Mouse (Mus musculus): ENCODE measurements at regions not wholly inside any gene's neighbourhood (a gene's known extent, or its start where the extent isn't known, plus 50 kb on each side); places are given as distances from the start of the nearest gene placed in this dataset.
"Not testable (repeated sequence)": the region's sequence is repeated elsewhere in the genome, so short reads cannot be mapped to it uniquely, and the experiment has no call there.

DNA sequence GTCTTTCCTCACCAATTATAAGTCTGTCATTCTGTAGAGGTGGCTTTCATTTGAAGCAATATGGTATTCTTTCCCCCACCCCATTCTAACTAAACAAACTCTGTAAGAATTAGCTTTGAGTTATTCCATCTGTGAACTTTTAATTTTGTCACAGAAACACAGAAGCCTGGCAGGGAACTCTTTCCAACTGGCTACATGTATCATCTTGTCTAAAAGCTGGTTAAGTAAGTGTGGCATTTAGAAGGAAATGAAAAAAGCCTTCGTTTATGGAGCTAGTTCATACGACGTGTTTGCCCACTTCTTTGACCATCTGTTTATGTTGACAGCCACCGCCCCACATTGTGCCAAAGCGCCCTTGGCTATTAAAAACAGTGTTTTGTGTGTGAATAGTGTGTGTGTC lies 115.5 kb downstream of the Naa11 start:
- Histone ChIP-seq H3K9ac (ENCODE audit: insufficient read depth, low read depth) (no peak overlapping the region), H3K4me2 (ENCODE audit: insufficient read depth, low read depth, poor library complexity, severe bottlenecking) (no peak overlapping the region), H3K27me3 (replicated peaks) (no peaks in the 10 kb centered on the region), H3K4me1 (ENCODE audit: control insufficient read depth in 1 of 2, insufficient read depth in 2 of 2) (peaks cover 10 to 13% of the 10 kb centered on the region in 2 experiments; a peak in 2 of 4 replicates), H3K4me3 (replicated peaks in 1 of 3; ENCODE audit: low read depth in 2 of 3, low read length in 2 of 3, poor library complexity in 1 of 3) (no peak overlapping the region), H3K79me2 (replicated peaks; ENCODE audit: control insufficient read depth, extremely low read depth, insufficient read depth, poor library complexity, severe bottlenecking) (no peaks in the 10 kb centered on the region), H3K27ac (ENCODE audit: insufficient read depth, low read depth) (no peak overlapping the region), H3K9me3 (replicated peaks; ENCODE audit: low read length) (peaks cover 3% of the 10 kb centered on the region), H3K36me3 (replicated peaks in 1 of 2; ENCODE audit: control insufficient read depth in 1 of 2, insufficient read depth in 1 of 2, low read length in 1 of 2) (no peaks in the 10 kb centered on the region)
- in situ Hi-C loops (cut with MboI; ENCODE audit: low pct_ligation_motif_present, low pct_unique_long_range_greater_than_20kb, low sequenced_read_pairs): no loop called here
- dilution Hi-C loops (cut with MboI; ENCODE audit: extremely low pct_ligation_motif_present, extremely low pct_unique_long_range_greater_than_20kb, low sequenced_read_pairs): no loop called here
- no peak for DNase-seq (ENCODE audit: extremely low read depth)
- TF ChIP-seq ZC3H11A (IDR thresholded peaks at IDR 0.05; ENCODE audit: low read depth, low read length) (no peak), GABPA (IDR thresholded peaks at IDR 0.05; ENCODE audit: insufficient replicate concordance, low read depth, low read length) (no peak), MAFK (IDR thresholded peaks at IDR 0.05; ENCODE audit: insufficient replicate concordance, low read length) (no peak), PAX5 (IDR thresholded peaks at IDR 0.05; ENCODE audit: low read length) (no peak), TBP (conservative IDR thresholded peaks at IDR 0.05; ENCODE audit: low read depth, low read length) (no peak), SMC3 (IDR thresholded peaks at IDR 0.05; ENCODE audit: low read depth, low read length) (no peak), TCF12 (IDR thresholded peaks at IDR 0.05; ENCODE audit: low read depth, low read length) (no peak), CTCF (conservative IDR thresholded peaks at IDR 0.05 in 1 of 2, IDR thresholded peaks at IDR 0.05 in 1 of 2; ENCODE audit: low read depth in 2 of 2, low read length in 2 of 2) (no peak), RAD21 (IDR thresholded peaks at IDR 0.05; ENCODE audit: low read depth, low read length) (no peak), USF2 (conservative IDR thresholded peaks at IDR 0.05; ENCODE audit: low read depth, low read length) (no peak), ZKSCAN1 (IDR thresholded peaks at IDR 0.05; ENCODE audit: borderline replicate concordance, low read depth, low read length) (no peak), POLR2AphosphoS2 (IDR thresholded peaks at IDR 0.05; ENCODE audit: low read depth, low read length) (no peak), ZNF384 (IDR thresholded peaks at IDR 0.05; ENCODE audit: low read depth, low read length) (no peak)

GRCm38 (mm10) chr5:97264666-97265065 lies 127.5 kb downstream of the Naa11 start:
- H3K9me3 ChIP-seq (replicated peaks; ENCODE audit: low read length); in situ Hi-C loops (cut with MboI; ENCODE audit: low pct_ligation_motif_present, low pct_unique_long_range_greater_than_20kb, low sequenced_read_pairs); H3K4me3 ChIP-seq (replicated peaks in 1 of 3; ENCODE audit: low read depth in 2 of 3, low read length in 2 of 3, poor library complexity in 1 of 3); dilution Hi-C loops (cut with MboI; ENCODE audit: extremely low pct_ligation_motif_present, extremely low pct_unique_long_range_greater_than_20kb, low sequenced_read_pairs); H3K36me3 ChIP-seq (replicated peaks in 1 of 2; ENCODE audit: control insufficient read depth in 1 of 2, insufficient read depth in 1 of 2, low read length in 1 of 2); H3K4me2 ChIP-seq (ENCODE audit: insufficient read depth, low read depth, poor library complexity, severe bottlenecking); H3K79me2 ChIP-seq (replicated peaks; ENCODE audit: control insufficient read depth, extremely low read depth, insufficient read depth, poor library complexity, severe bottlenecking); DNase-seq (ENCODE audit: extremely low read depth); H3K9ac ChIP-seq (ENCODE audit: insufficient read depth, low read depth); H3K27ac ChIP-seq (ENCODE audit: insufficient read depth, low read depth); H3K27me3 ChIP-seq (replicated peaks); H3K4me1 ChIP-seq (ENCODE audit: control insufficient read depth in 1 of 2, insufficient read depth in 2 of 2): not testable (repeated sequence)

DNA sequence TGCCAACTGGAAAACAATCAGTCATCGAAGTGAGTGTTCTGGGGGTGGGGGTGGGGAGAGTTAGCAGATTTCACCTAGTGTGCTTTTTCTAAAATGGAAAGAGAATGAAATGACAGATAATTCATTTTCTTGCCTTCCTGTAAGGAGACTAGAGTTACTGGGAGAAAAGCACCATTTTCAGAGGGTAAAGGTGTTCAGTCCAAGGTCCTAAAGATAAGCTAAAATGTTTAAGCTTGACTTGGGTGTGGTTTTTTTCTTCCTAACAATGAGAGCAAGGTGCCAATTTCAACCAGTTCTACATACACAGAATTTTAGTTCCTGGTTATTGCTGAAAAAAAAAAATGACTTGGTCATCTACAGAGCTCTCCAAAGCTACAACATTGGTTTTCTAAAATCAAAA lies 135.1 kb downstream of the Naa11 start:
- no peak overlapping the region for H3K27ac ChIP-seq (ENCODE audit: insufficient read depth, low read depth)
- no peaks in the 10 kb centered on the region for H3K36me3 ChIP-seq (replicated peaks in 1 of 2; ENCODE audit: control insufficient read depth in 1 of 2, insufficient read depth in 1 of 2, low read length in 1 of 2)
- TF ChIP-seq USF2 (conservative IDR thresholded peaks at IDR 0.05; ENCODE audit: low read depth, low read length) (no peak), E2F4 (IDR thresholded peaks at IDR 0.05; ENCODE audit: insufficient replicate concordance, low read depth, low read length) (no peak), KAT2A (IDR thresholded peaks at IDR 0.05; ENCODE audit: insufficient replicate concordance, low read length) (no peak), RAD21 (IDR thresholded peaks at IDR 0.05; ENCODE audit: low read depth, low read length) (no peak), UBTF (IDR thresholded peaks at IDR 0.05; ENCODE audit: low read depth, low read length) (no peak), GABPA (IDR thresholded peaks at IDR 0.05; ENCODE audit: insufficient replicate concordance, low read depth, low read length) (no peak), MXI1 (IDR thresholded peaks at IDR 0.05; ENCODE audit: low read depth, low read length) (no peak), NELFE (IDR thresholded peaks at IDR 0.05; ENCODE audit: low read depth, low read length) (no peak), MAZ (IDR thresholded peaks at IDR 0.05; ENCODE audit: low read depth, low read length) (no peak), JUN (IDR thresholded peaks at IDR 0.05; ENCODE audit: insufficient read depth, low read depth, low read length) (no peak), POLR2A (IDR thresholded peaks at IDR 0.05; ENCODE audit: low read depth, low read length) (no peak), ZNF384 (IDR thresholded peaks at IDR 0.05; ENCODE audit: low read depth, low read length) (no peak), JUND (conservative IDR thresholded peaks at IDR 0.05; ENCODE audit: low read depth, low read length) (no peak), CHD2 (IDR thresholded peaks at IDR 0.05; ENCODE audit: low read length) (no peak), SIN3A (IDR thresholded peaks at IDR 0.05; ENCODE audit: low read length) (no peak), BHLHE40 (IDR thresholded peaks at IDR 0.05; ENCODE audit: low read depth, low read length) (no peak)
- H3K79me2 ChIP-seq (replicated peaks; ENCODE audit: control insufficient read depth, extremely low read depth, insufficient read depth, poor library complexity, severe bottlenecking): no peaks in the 10 kb centered on the region
- no peak overlapping the region for H3K9ac ChIP-seq (ENCODE audit: insufficient read depth, low read depth)
- no peaks in the 10 kb centered on the region for H3K4me1 ChIP-seq (ENCODE audit: control insufficient read depth in 1 of 2, insufficient read depth in 2 of 2)
- no peak overlapping the region for H3K4me3 ChIP-seq (replicated peaks in 1 of 3; ENCODE audit: low read depth in 2 of 3, low read length in 2 of 3, poor library complexity in 1 of 3)
- no peaks in the 10 kb centered on the region for H3K27me3 ChIP-seq (replicated peaks)
- dilution Hi-C loops (cut with MboI; ENCODE audit: extremely low pct_ligation_motif_present, extremely low pct_unique_long_range_greater_than_20kb, low sequenced_read_pairs) (no loop called here), in situ Hi-C loops (cut with MboI; ENCODE audit: low pct_ligation_motif_present, low pct_unique_long_range_greater_than_20kb, low sequenced_read_pairs) (no loop called here)
- H3K4me2 ChIP-seq (ENCODE audit: insufficient read depth, low read depth, poor library complexity, severe bottlenecking): no peak overlapping the region
- no peaks in the 10 kb centered on the region for H3K9me3 ChIP-seq (replicated peaks; ENCODE audit: low read length)
- no peak for DNase-seq (ENCODE audit: extremely low read depth)
